Mouse (Mus musculus): ENCODE data around the gene Nfyb. TPM values are rescaled to one million over a fixed set of nuclear protein-coding genes. Genes with fewer than 3 reads are reported as not detected.

Nfyb gene
- polyA plus RNA-seq, 1 experiment from 2014 or later = 60.1 TPM

DNA sequence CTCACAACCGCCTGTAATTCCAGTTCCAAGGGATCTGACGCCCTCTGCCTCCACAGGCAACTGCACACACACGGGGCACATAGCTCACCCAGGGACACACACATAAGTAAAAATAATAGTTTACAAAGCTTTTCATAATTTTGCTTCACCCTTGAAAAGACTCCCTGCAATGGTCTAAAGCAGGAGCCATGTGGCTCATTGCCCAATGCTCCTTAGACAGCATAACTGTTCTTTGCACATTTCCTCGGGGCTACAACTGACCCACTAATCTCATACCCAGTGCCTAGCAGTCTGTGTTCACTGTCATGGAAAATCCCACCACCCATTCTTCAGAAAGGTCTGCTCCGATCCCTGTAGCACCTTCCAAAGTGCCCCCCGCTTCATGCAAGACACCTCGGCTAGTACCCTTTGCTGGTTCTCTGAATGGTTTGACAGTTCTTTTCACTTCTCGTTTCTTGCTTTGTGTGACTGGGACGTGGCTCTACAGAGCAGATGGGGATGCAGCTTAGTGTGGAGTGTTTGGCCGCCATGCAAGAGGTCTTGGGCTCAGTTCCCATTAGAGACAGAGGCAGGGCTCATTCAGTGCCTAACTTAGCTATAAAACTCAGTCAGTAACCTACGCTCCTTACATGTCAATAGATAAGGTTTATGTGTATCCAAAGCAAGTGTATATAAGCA lies 8.6 kb downstream of the Nfyb start:
- no peak overlapping the region for H3K4me3 ChIP-seq (replicated peaks; ENCODE audit: low read length)
- H3K27me3 ChIP-seq (replicated peaks; ENCODE audit: control insufficient read depth, insufficient read depth, low read length) = no peaks in the 10 kb centered on the region
- H3K27ac ChIP-seq (ENCODE audit: low read length) = peak overlapping the region; percentile 5; the same call in 1 of the 2 replicates
- WGBS = 66% methylated on average over 11 of the region's 11 CpGs
- H3K4me1 ChIP-seq (replicated peaks; ENCODE audit: control insufficient read depth, insufficient read depth, low read length) = peaks cover 33% of the 10 kb centered on the region
- peak; percentile 48 for ATAC-seq
- no peak overlapping the region for H3K4me2 ChIP-seq (ENCODE audit: low read length)
- peaks cover 54% of the 10 kb centered on the region for H3K36me3 ChIP-seq (ENCODE audit: control insufficient read depth, insufficient read depth)
- H3K9ac ChIP-seq (replicated peaks; ENCODE audit: low read depth, low read length) = no peak overlapping the region
- H3K9me3 ChIP-seq (ENCODE audit: control insufficient read depth, low read length) = no peaks in the 10 kb centered on the region

- H3K27ac ChIP-seq (ENCODE audit: low read length) = no peak overlapping the region
- H3K9me3 ChIP-seq (ENCODE audit: control insufficient read depth, low read length) = no peaks in the 10 kb centered on the region
- no peak for ATAC-seq
- H3K9ac ChIP-seq (replicated peaks; ENCODE audit: low read depth, low read length) = no peak overlapping the region
- no peak overlapping the region for H3K4me2 ChIP-seq (ENCODE audit: low read length)
- peaks cover 56% of the 10 kb centered on the region for H3K36me3 ChIP-seq (ENCODE audit: control insufficient read depth, insufficient read depth)
- no peak overlapping the region for H3K4me3 ChIP-seq (replicated peaks; ENCODE audit: low read length)
- H3K27me3 ChIP-seq (replicated peaks; ENCODE audit: control insufficient read depth, insufficient read depth, low read length) = no peaks in the 10 kb centered on the region
- 95% methylated on average over 1 of the region's 1 CpGs for WGBS
- H3K4me1 ChIP-seq (replicated peaks; ENCODE audit: control insufficient read depth, insufficient read depth, low read length) = peaks cover 26% of the 10 kb centered on the region
These were observed 9.3 kb downstream of the Nfyb start for GRCm38 (mm10) chr10:82754642-82755041.

GRCm38 (mm10) chr10:82752921-82753320 lies 11.0 kb downstream of the Nfyb start:
- Histone ChIP-seq H3K9me3 (ENCODE audit: control insufficient read depth, low read length) (no peaks in the 10 kb centered on the region), H3K36me3 (ENCODE audit: control insufficient read depth, insufficient read depth) (peaks cover 54% of the 10 kb centered on the region), H3K4me2 (ENCODE audit: low read length) (no peak overlapping the region), H3K9ac (replicated peaks; ENCODE audit: low read depth, low read length) (no peak overlapping the region), H3K4me3 (replicated peaks; ENCODE audit: low read length) (no peak overlapping the region), H3K4me1 (replicated peaks; ENCODE audit: control insufficient read depth, insufficient read depth, low read length) (peaks cover 9% of the 10 kb centered on the region), H3K27ac (ENCODE audit: low read length) (no peak overlapping the region), H3K27me3 (replicated peaks; ENCODE audit: control insufficient read depth, insufficient read depth, low read length) (no peaks in the 10 kb centered on the region)
- 90% methylated on average over 3 of the region's 3 CpGs for WGBS
- ATAC-seq = no peak

DNA sequence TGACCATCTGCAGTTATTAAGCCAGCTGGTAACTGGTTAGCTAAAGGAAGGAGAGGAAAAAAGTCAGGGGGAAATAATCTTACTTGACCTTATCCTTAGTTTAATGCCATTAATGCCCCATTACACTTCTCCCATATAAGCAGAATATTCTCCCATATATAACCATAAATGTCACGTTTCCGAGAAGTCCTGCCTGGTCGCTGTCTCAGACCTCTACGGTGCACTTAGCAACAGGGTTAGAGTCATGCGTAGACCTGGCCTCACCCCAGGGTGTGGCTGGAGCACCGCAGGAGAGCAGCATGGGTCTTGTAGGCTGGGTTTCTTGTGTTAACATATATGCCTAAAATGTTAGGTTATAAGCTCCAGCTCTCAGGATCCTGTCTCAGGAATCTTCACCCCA lies 13.2 kb downstream of the Nfyb start:
- Histone ChIP-seq H3K9ac (replicated peaks; ENCODE audit: low read depth, low read length) (no peak overlapping the region), H3K27ac (ENCODE audit: low read length) (no peak overlapping the region), H3K4me2 (ENCODE audit: low read length) (no peak overlapping the region), H3K4me3 (replicated peaks; ENCODE audit: low read length) (no peak overlapping the region), H3K4me1 (replicated peaks; ENCODE audit: control insufficient read depth, insufficient read depth, low read length) (no peaks in the 10 kb centered on the region), H3K27me3 (replicated peaks; ENCODE audit: control insufficient read depth, insufficient read depth, low read length) (no peaks in the 10 kb centered on the region), H3K36me3 (ENCODE audit: control insufficient read depth, insufficient read depth) (peaks cover 56% of the 10 kb centered on the region), H3K9me3 (ENCODE audit: control insufficient read depth, low read length) (no peaks in the 10 kb centered on the region)
- ATAC-seq = no peak
- 94% methylated on average over 6 of the region's 6 CpGs for WGBS

DNA sequence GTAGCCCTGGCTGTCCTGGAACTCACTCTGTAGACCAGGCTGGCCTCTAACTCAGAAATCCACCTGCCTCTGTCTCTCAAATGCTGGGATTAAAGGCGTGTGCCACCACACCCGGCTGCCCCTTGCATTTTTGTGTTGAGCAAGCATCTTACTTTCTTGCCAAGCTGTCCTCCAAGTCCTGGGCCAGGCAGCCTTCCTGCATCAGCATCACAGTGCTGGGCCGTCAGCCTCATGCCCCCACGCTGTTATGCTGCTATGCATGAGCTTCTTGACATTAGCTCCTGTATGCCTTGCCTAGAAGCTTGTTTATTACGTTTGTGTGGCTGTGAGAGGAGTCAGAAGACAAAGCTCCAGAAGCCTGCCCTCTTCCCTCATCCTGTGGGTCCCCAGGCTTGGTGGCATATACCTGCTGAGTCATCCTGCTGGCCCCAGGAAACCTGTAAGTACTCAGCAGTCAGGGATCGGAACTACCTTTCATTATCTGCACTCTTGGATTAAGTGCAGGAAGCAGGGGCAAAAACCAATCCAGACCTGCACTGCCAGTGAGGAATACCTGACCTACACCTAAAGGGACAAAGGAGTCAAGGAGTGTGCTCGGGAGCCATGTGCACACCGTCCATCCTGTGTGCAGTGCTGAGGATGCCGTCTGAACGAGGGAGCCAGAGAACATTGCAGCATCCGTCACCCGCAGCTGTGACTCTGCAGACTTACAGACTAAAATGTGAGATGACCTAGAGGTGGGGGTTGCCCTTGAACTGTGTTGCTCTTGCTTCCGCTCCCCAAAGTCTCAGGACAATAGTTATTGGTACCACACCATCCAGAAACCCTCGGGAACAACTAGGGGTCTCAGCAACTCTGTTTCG lies 16.7 kb downstream of the Nfyb start:
- H3K27me3 ChIP-seq (replicated peaks; ENCODE audit: control insufficient read depth, insufficient read depth, low read length) = no peaks in the 10 kb centered on the region
- H3K4me3 ChIP-seq (replicated peaks; ENCODE audit: low read length) = no peak overlapping the region
- no peak for ATAC-seq
- H3K4me2 ChIP-seq (ENCODE audit: low read length) = no peak overlapping the region
- peaks cover 27% of the 10 kb centered on the region for H3K36me3 ChIP-seq (ENCODE audit: control insufficient read depth, insufficient read depth)
- H3K9me3 ChIP-seq (ENCODE audit: control insufficient read depth, low read length) = no peaks in the 10 kb centered on the region
- no peaks in the 10 kb centered on the region for H3K4me1 ChIP-seq (replicated peaks; ENCODE audit: control insufficient read depth, insufficient read depth, low read length)
- 88% methylated on average over 15 of the region's 15 CpGs for WGBS
- H3K27ac ChIP-seq (ENCODE audit: low read length) = no peak overlapping the region
- H3K9ac ChIP-seq (replicated peaks; ENCODE audit: low read depth, low read length) = no peak overlapping the region

- no peaks in the 10 kb centered on the region for H3K27me3 ChIP-seq (replicated peaks; ENCODE audit: control insufficient read depth, insufficient read depth, low read length)
- H3K36me3 ChIP-seq (ENCODE audit: control insufficient read depth, insufficient read depth) = peaks cover 15% of the 10 kb centered on the region
- H3K4me2 ChIP-seq (ENCODE audit: low read length) = no peak overlapping the region
- 88% methylated on average over 5 of the region's 5 CpGs for WGBS
- no peak overlapping the region for H3K4me3 ChIP-seq (replicated peaks; ENCODE audit: low read length)
- no peak overlapping the region for H3K9ac ChIP-seq (replicated peaks; ENCODE audit: low read depth, low read length)
- ATAC-seq = no peak
- H3K4me1 ChIP-seq (replicated peaks; ENCODE audit: control insufficient read depth, insufficient read depth, low read length) = no peaks in the 10 kb centered on the region
- no peaks in the 10 kb centered on the region for H3K9me3 ChIP-seq (ENCODE audit: control insufficient read depth, low read length)
- H3K27ac ChIP-seq (ENCODE audit: low read length) = no peak overlapping the region
These were observed 18.6 kb downstream of the Nfyb start for GRCm38 (mm10) chr10:82745301-82745700.

DNA sequence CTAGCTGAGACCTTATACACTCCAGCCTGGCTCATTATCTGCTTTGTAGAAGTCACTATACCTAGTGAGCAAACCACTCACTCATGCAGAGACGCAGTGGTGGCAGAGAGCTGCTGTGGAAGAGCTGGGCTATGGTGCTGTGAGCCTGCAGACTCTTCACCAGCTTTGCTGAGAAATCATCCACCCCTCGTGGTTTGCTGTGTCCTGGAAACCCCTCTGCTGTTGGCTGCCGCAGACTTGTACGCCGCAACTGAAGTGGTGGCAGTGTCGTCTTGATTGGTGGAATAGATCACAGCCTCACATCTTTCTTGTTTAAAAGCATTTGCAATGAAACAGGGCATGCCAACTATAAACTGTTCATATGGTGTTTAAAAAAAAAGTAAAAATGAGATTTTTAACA lies 19.6 kb downstream of the Nfyb start:
- H3K36me3 ChIP-seq (ENCODE audit: control insufficient read depth, insufficient read depth) = peaks cover 13% of the 10 kb centered on the region
- H3K9ac ChIP-seq (replicated peaks; ENCODE audit: low read depth, low read length) = no peak overlapping the region
- no peaks in the 10 kb centered on the region for H3K9me3 ChIP-seq (ENCODE audit: control insufficient read depth, low read length)
- no peaks in the 10 kb centered on the region for H3K27me3 ChIP-seq (replicated peaks; ENCODE audit: control insufficient read depth, insufficient read depth, low read length)
- H3K4me1 ChIP-seq (replicated peaks; ENCODE audit: control insufficient read depth, insufficient read depth, low read length) = no peaks in the 10 kb centered on the region
- H3K4me3 ChIP-seq (replicated peaks; ENCODE audit: low read length) = no peak overlapping the region
- H3K4me2 ChIP-seq (ENCODE audit: low read length) = no peak overlapping the region
- no peak overlapping the region for H3K27ac ChIP-seq (ENCODE audit: low read length)
- peak; percentile 10; the same call in 1 of the 2 replicates for ATAC-seq
- WGBS = 86% methylated on average over 6 of the region's 6 CpGs

GRCm38 (mm10) chr10:82742578-82742977 lies 21.4 kb downstream of the Nfyb start:
- 61% methylated on average over 1 of the region's 1 CpGs for WGBS
- no peak for ATAC-seq
- peaks cover 14% of the 10 kb centered on the region for H3K36me3 ChIP-seq (ENCODE audit: control insufficient read depth, insufficient read depth)
- H3K9ac ChIP-seq (replicated peaks; ENCODE audit: low read depth, low read length) = no peak overlapping the region
- H3K4me3 ChIP-seq (replicated peaks; ENCODE audit: low read length) = no peak overlapping the region
- no peak overlapping the region for H3K27ac ChIP-seq (ENCODE audit: low read length)
- no peaks in the 10 kb centered on the region for H3K9me3 ChIP-seq (ENCODE audit: control insufficient read depth, low read length)
- H3K27me3 ChIP-seq (replicated peaks; ENCODE audit: control insufficient read depth, insufficient read depth, low read length) = no peaks in the 10 kb centered on the region
- H3K4me2 ChIP-seq (ENCODE audit: low read length) = no peak overlapping the region
- no peaks in the 10 kb centered on the region for H3K4me1 ChIP-seq (replicated peaks; ENCODE audit: control insufficient read depth, insufficient read depth, low read length)

GRCm38 (mm10) chr10:82741876-82742275 lies 22.1 kb downstream of the Nfyb start:
- no peak overlapping the region for H3K27ac ChIP-seq (ENCODE audit: low read length)
- no peak overlapping the region for H3K4me2 ChIP-seq (ENCODE audit: low read length)
- H3K36me3 ChIP-seq (ENCODE audit: control insufficient read depth, insufficient read depth) = 0 out of 2 replicates have a peak, but pooled peaks cover 9% of the 10 kb centered on the region
- no peak for ATAC-seq
- H3K4me3 ChIP-seq (replicated peaks; ENCODE audit: low read length) = no peak overlapping the region
- WGBS = 87% methylated on average over 4 of the region's 4 CpGs
- H3K9ac ChIP-seq (replicated peaks; ENCODE audit: low read depth, low read length) = no peak overlapping the region
- no peaks in the 10 kb centered on the region for H3K4me1 ChIP-seq (replicated peaks; ENCODE audit: control insufficient read depth, insufficient read depth, low read length)
- no peaks in the 10 kb centered on the region for H3K9me3 ChIP-seq (ENCODE audit: control insufficient read depth, low read length)
- H3K27me3 ChIP-seq (replicated peaks; ENCODE audit: control insufficient read depth, insufficient read depth, low read length) = no peaks in the 10 kb centered on the region
